Mouse (Mus musculus): ENCODE measurements at regions not wholly inside any gene's neighbourhood (a gene's known extent, or its start where the extent isn't known, plus 50 kb on each side); places are given as distances from the start of the nearest gene placed in this dataset.
A peak's percentile ranks its signal among the peaks of the same experiment; 100 is the strongest.
"Not testable (repeated sequence)": the region's sequence is repeated elsewhere in the genome, so short reads cannot be mapped to it uniquely, and the experiment has no call there.

DNA sequence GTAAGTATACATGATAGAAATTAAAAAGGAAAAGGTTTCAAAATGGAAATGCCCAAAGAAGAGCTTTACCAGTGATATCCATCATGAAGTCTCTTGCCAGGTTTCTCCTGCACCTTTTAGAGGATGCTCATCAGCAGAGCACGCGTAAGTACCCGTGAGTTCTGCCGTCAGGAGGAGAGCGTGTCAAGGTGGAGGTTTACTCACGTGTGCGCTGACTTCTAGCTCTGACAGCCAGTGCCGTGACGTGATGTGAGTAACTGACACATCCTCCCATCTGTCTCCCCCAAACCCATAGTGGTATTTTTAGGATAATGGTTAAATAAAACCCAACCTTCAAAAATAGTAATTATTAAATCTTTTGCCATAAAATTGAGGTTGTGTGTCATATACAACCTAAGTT is 55.3 kb downstream of the Adra2a start:
- TF ChIP-seq POLR2A (IDR thresholded peaks at IDR 0.05; ENCODE audit: borderline replicate concordance, extremely low read depth, insufficient read depth, insufficient read length, poor library complexity, severe bottlenecking) (no peak), CTCF (IDR thresholded peaks at IDR 0.05; ENCODE audit: borderline replicate concordance, extremely low read depth, insufficient read depth, insufficient read length) (no peak)
- no peak for DNase-seq (ENCODE audit: low read depth)

DNA sequence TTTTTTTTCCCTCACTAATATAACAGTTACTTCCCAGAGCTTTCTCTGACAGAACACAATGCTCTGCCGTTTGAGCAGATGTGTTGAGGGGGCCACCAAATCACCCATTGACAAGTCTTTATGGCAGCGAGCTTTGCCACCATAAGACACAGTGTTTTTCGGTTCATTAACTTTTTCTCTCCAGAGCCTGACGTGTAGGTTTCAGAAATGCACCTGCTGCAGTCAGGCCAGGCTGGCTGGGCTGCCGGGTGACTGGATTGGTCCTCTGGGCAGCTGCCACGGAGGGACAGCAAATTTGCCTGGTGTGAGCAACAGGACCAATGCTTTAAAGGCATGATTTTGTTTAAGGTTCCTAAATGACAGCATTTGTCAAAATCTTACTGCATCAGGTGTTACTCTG is 55.8 kb downstream of the Adra2a start:
- no peak for DNase-seq (ENCODE audit: low read depth)
- no peak for TF ChIP-seq POLR2A (IDR thresholded peaks at IDR 0.05; ENCODE audit: borderline replicate concordance, extremely low read depth, insufficient read depth, insufficient read length, poor library complexity, severe bottlenecking)
- no peak for TF ChIP-seq CTCF (IDR thresholded peaks at IDR 0.05; ENCODE audit: borderline replicate concordance, extremely low read depth, insufficient read depth, insufficient read length)

DNA sequence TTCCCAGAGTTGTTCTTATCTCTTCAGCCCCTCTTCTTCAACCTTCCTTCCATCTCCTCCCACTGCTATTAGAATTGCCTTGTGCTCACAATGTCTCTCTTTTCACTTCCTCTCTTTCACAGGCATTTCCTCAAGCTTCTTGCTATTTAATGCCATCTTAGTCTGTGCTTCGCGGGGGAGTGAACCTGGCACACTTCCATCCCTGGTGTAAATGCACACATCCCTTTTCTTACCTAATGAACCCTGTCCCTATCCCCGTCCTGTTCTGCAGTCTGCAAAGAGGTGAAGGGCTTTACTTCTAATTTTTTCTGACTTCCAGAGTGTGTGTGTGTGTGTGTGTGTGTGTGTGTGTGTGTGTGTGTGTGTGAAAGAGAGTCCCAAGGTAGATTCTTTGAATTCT is 62.6 kb downstream of the Adra2a start:
- no peak for TF ChIP-seq CTCF (IDR thresholded peaks at IDR 0.05; ENCODE audit: borderline replicate concordance, extremely low read depth, insufficient read depth, insufficient read length)
- TF ChIP-seq POLR2A (IDR thresholded peaks at IDR 0.05; ENCODE audit: borderline replicate concordance, extremely low read depth, insufficient read depth, insufficient read length, poor library complexity, severe bottlenecking), result no peak
- peak; percentile 23 for DNase-seq (ENCODE audit: low read depth)

- peak; percentile 47 for DNase-seq (ENCODE audit: low read depth)
- TF ChIP-seq POLR2A (IDR thresholded peaks at IDR 0.05; ENCODE audit: borderline replicate concordance, extremely low read depth, insufficient read depth, insufficient read length, poor library complexity, severe bottlenecking) (no peak), CTCF (IDR thresholded peaks at IDR 0.05; ENCODE audit: borderline replicate concordance, extremely low read depth, insufficient read depth, insufficient read length) (no peak)
Measured at GRCm38 (mm10) chr19:54107103-54107821, 63.3 kb downstream of the Adra2a start.

- TF ChIP-seq CTCF (IDR thresholded peaks at IDR 0.05; ENCODE audit: borderline replicate concordance, extremely low read depth, insufficient read depth, insufficient read length) (no peak), POLR2A (IDR thresholded peaks at IDR 0.05; ENCODE audit: borderline replicate concordance, extremely low read depth, insufficient read depth, insufficient read length, poor library complexity, severe bottlenecking) (no peak)
- no peak for DNase-seq (ENCODE audit: low read depth)
Measured at GRCm38 (mm10) chr19:54110080-54110479, 66.1 kb downstream of the Adra2a start.

GRCm38 (mm10) chr19:54112691-54113090 is 68.7 kb downstream of the Adra2a start:
- TF ChIP-seq POLR2A (IDR thresholded peaks at IDR 0.05; ENCODE audit: borderline replicate concordance, extremely low read depth, insufficient read depth, insufficient read length, poor library complexity, severe bottlenecking), result no peak
- TF ChIP-seq CTCF (IDR thresholded peaks at IDR 0.05; ENCODE audit: borderline replicate concordance, extremely low read depth, insufficient read depth, insufficient read length), result no peak
- no peak for DNase-seq (ENCODE audit: low read depth)

DNA sequence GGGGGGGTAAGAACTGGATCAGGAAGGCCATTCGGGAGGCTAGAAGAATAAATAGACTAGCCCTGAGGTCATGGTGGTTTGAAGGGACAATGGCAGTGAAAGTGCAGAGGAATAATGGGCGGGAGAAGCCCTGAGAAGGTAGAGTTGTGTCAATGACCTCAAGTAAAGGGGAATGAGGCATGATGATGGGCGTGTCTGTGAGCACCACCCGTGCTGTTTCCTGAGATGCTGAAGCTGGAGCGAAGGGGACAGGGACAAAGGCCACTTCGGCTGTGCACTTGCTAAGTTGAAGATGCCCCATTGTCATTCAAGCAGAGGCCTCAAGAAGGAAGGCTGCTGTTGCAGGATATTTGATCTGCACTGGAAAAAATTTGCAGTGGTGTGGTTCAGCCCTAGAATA is 69.5 kb downstream of the Adra2a start:
- DNase-seq (ENCODE audit: low read depth), result no peak

DNA sequence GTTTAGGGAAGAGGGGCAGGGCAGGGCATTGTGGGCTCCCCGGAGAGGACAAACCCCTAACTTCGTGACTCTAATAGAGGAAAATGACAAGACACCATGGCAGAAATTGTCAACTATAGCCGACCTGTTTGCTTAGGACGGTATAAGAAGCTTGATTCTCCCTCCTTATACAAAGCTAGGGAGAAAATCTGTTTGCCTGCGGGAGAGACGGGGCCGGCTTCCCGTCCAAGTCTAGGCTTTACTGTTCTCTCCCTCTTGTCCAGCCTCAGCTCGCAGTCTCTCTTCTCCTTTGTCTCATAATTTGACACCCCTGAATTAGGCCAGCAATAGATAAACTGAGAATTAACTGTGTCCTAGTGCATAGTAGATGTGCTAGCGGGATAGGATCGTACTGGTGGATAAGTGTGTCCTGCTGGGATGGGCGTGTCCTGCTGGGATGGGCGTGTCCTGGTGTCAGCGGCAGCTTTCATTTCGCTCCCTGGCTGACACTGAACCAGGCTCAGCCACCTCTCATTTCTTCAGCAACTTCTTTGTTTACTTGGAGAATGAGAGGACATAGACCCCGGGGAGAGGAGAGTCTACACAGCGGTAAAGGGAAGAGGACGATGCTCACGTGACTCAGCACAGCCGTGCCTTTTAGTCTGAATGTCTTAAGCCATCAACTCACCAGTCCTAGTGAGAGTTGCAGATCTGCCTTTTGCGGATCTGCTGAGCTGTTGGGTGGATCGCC is 70.8 kb downstream of the Adra2a start:
- TF ChIP-seq POLR2A (IDR thresholded peaks at IDR 0.05; ENCODE audit: borderline replicate concordance, extremely low read depth, insufficient read depth, insufficient read length, poor library complexity, severe bottlenecking) (no peak), CTCF (IDR thresholded peaks at IDR 0.05; ENCODE audit: borderline replicate concordance, extremely low read depth, insufficient read depth, insufficient read length) (no peak)
- DNase-seq (ENCODE audit: low read depth), result peak; percentile 76

More for the DNA sequence above, 69.5 kb downstream of the Adra2a start:
- TF ChIP-seq CTCF (IDR thresholded peaks at IDR 0.05; ENCODE audit: borderline replicate concordance, extremely low read depth, insufficient read depth, insufficient read length) (no peak), POLR2A (IDR thresholded peaks at IDR 0.05; ENCODE audit: borderline replicate concordance, extremely low read depth, insufficient read depth, insufficient read length, poor library complexity, severe bottlenecking) (no peak)

DNA sequence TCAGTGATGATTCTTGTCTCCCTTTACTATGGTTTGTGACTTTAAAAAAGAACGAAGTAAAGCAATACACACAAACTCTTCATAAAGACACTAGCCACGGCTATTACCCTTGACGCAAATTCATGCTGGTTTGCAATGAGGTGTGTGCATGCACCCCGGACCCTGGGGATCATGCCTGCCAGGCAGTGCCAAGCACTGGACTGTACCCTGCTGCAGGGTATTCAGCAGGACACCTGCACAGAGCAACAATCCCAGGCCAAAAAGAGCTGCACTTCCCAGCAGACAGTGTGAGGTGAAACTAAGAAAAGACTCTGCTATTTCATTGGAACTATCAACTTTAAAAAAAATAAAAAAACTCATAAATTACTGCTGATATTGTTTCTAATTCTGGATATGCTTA is 71.4 kb downstream of the Adra2a start:
- no peak for DNase-seq (ENCODE audit: low read depth)
- no peak for TF ChIP-seq CTCF (IDR thresholded peaks at IDR 0.05; ENCODE audit: borderline replicate concordance, extremely low read depth, insufficient read depth, insufficient read length)
- no peak for TF ChIP-seq POLR2A (IDR thresholded peaks at IDR 0.05; ENCODE audit: borderline replicate concordance, extremely low read depth, insufficient read depth, insufficient read length, poor library complexity, severe bottlenecking)

GRCm38 (mm10) chr19:54116829-54117228 is 72.9 kb downstream of the Adra2a start:
- DNase-seq (ENCODE audit: low read depth), result no peak

DNA sequence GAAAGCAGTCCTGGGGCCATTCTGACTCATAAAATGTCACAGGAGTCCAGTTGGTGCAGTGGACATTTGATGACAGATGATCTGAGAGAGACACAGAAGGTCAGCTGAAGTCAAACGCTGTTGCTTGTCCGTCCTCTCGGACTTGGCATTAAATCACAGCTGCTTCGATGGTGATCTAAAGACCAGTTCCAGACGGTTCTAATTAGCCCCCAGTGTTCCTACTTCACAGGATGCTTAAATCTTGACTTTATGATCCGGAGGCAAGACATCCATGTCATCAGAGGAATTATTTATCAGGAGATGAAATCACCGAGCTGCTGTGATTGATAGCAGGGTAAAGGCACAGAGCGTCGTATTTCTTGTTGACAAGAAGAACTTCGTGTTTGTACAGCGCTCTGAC is 73.7 kb downstream of the Adra2a start:
- no peak for TF ChIP-seq POLR2A (IDR thresholded peaks at IDR 0.05; ENCODE audit: borderline replicate concordance, extremely low read depth, insufficient read depth, insufficient read length, poor library complexity, severe bottlenecking)
- TF ChIP-seq CTCF (IDR thresholded peaks at IDR 0.05; ENCODE audit: borderline replicate concordance, extremely low read depth, insufficient read depth, insufficient read length), result no peak
- no peak for DNase-seq (ENCODE audit: low read depth)

More at GRCm38 (mm10) chr19:54116829-54117228, 72.9 kb downstream of the Adra2a start:
- TF ChIP-seq CTCF (IDR thresholded peaks at IDR 0.05; ENCODE audit: borderline replicate concordance, extremely low read depth, insufficient read depth, insufficient read length) (no peak), POLR2A (IDR thresholded peaks at IDR 0.05; ENCODE audit: borderline replicate concordance, extremely low read depth, insufficient read depth, insufficient read length, poor library complexity, severe bottlenecking) (no peak)

- TF ChIP-seq POLR2A (IDR thresholded peaks at IDR 0.05; ENCODE audit: borderline replicate concordance, extremely low read depth, insufficient read depth, insufficient read length, poor library complexity, severe bottlenecking) (no peak), CTCF (IDR thresholded peaks at IDR 0.05; ENCODE audit: borderline replicate concordance, extremely low read depth, insufficient read depth, insufficient read length) (no peak)
- DNase-seq (ENCODE audit: low read depth), result no peak
Measured at GRCm38 (mm10) chr19:54123586-54123985, 79.6 kb downstream of the Adra2a start.

DNA sequence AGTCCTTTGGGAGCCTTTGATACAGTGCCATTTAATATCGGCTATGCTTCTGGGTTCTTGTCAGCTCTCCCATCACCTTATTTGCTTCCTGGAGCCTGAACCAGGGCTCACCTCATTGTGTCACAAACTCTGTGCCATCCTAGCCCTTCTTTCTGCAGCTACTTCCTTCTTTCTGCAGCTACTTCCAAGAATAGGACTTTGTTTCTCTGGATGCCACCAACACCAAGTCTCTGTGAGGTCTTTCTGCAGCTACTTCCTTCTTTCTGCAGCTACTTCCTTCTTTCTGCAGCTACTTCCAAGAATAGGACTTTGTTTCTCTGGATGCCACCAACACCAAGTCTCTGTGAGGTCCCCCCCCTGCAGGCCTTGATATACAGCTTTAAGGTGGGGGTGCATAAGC is 107.8 kb downstream of the Adra2a start:
- DNase-seq (ENCODE audit: low read depth), result not testable (repeated sequence)
